Mouse (Mus musculus) brain, embryonic 14.5 days (tissue): ENCODE data around the gene Atxn7. TPM values are rescaled to one million over a fixed set of nuclear protein-coding genes. Genes with fewer than 3 reads are reported as not detected.

Experiments used
- DNase-seq: peaks from one replicate; pipeline ENCODE4 v3.0.0-alpha.2; 2011; ENCODE audit warnings: low read depth
- CTCF ChIP-seq: fragments of 200-500 bp; IDR thresholded peaks from 2 replicates; pipeline ENCODE4 v1.5.1; 2012; ENCODE audit warnings: inconsistent platforms, mild to moderate bottlenecking, moderate library complexity, borderline replicate concordance; ENCODE audit not compliant: insufficient read depth, insufficient read length; ENCODE audit errors: extremely low read depth
- POLR2A ChIP-seq: fragments of 200-500 bp; IDR thresholded peaks from 2 replicates; pipeline ENCODE4 v1.6.1; 2012; ENCODE audit warnings: mild to moderate bottlenecking, inconsistent platforms, borderline replicate concordance; ENCODE audit not compliant: poor library complexity, insufficient read depth, insufficient read length, severe bottlenecking; ENCODE audit errors: extremely low read depth
- polyA plus RNA-seq: library from polyadenylated mRNA; depleted of rRNA; stranded (reverse); fragments of >200 nt; gene quantifications from 2 replicates; pipeline ENCODE4 v1.2.3, GENCODE M21; 2012

The Atxn7 gene
- polyA plus RNA-seq, 1 experiment, result 19.5 TPM

DNA sequence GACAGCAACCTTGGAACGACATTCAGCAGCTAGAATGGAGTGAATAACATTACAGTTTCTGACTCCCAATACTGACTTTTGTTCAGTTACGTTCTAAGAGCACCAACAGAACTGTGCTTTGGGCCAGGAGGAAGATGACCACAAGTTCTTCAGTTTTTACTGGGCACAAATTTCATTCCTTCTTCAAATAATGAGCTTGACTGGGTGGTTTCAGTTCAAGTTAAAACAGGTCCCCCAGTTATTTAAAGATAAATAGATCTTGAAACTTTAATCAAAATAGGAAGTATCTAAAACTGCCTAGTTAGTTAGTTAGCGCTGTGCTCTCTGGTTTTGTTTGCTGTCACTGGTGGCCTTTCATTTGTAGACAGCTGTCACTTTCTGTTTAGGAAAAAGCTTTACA, 107.3 kb downstream of the Atxn7 start:
- no peak for DNase-seq
- TF ChIP-seq POLR2A, result no peak
- TF ChIP-seq CTCF, result no peak

- peak; percentile 93 for DNase-seq
- no peak for TF ChIP-seq POLR2A
- no peak for TF ChIP-seq CTCF
These were observed 109.5 kb downstream of the Atxn7 start for GRCm38 (mm10) chr14:14070541-14071315.

- peak; percentile 31 for DNase-seq
- TF ChIP-seq CTCF, result no peak
- no peak for TF ChIP-seq POLR2A
These were observed 110.2 kb downstream of the Atxn7 start for GRCm38 (mm10) chr14:14071456-14071855.

- no peak for TF ChIP-seq CTCF
- no peak for TF ChIP-seq POLR2A
- DNase-seq, result no peak
These were observed 119.5 kb downstream of the Atxn7 start for GRCm38 (mm10) chr14:14080604-14081194.

GRCm38 (mm10) chr14:14083811-14084210, 122.6 kb downstream of the Atxn7 start:
- no peak for TF ChIP-seq CTCF
- TF ChIP-seq POLR2A, result no peak
- DNase-seq, result no peak

- TF ChIP-seq CTCF (no peak), POLR2A (no peak)
- no peak for DNase-seq
These were observed 125.5 kb downstream of the Atxn7 start for GRCm38 (mm10) chr14:14086711-14087263.

GRCm38 (mm10) chr14:14087348-14087747, 126.1 kb downstream of the Atxn7 start:
- no peak for TF ChIP-seq CTCF
- no peak for TF ChIP-seq POLR2A
- no peak for DNase-seq

DNA sequence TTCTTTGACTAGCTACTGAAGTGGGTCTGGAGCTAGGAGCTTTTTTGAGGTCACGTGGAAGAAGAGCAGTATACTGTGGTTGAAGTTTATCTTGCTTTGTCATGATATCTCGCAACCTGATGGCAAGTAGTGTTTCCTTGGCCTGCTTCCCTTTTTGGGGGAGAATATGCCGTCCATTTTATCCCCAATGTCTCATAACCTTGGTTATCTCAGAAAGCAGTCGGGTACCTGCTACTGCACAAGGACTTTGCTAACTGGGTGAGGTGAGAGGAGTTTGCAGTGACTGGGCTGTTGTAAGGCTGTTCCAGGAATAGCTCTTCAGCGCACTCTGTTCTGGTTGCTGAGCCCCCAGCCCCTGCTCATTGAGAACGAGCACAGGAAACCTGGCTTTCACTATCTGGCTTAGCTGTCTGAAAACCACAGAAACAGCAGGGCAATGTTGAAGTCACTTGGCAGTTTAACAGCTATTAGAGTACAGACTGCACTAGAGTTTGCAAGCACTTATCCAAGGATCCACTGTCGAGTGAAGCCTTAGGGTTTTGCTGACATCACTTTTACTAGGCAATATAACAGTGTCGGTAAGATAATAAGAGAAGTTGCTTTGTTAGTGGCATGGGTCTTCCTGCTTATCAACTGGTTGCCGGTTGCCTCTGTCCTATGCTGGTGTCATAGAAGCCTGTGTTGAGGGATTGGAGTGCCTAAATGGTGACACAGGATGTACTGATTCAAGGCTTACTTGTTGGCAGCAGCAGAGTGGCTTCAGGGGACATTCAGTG, 127.0 kb downstream of the Atxn7 start:
- no peak for DNase-seq
- TF ChIP-seq CTCF (no peak), POLR2A (no peak)

DNA sequence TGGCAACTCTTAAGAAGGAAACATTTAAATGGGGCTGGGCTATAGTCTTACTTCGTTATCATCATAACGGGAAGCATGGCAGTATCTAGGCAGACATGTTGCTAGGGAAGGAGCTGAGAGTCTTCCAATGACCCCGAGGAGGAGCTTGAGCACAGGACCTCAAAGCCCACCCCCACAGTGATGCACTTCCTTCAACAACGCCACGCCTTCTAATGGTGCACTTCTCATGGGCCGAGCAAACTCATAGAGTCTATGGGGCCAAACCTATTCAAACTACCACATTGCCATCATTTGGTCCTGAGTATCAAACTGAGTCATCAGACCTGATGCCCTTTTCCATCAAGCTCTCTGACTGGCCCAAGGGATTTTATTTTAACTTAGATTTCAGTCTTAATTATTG, 129.3 kb downstream of the Atxn7 start:
- TF ChIP-seq CTCF, result no peak
- no peak for TF ChIP-seq POLR2A
- DNase-seq, result no peak

- TF ChIP-seq CTCF (peak; percentile 97), POLR2A (no peak)
- DNase-seq, result peak; percentile 94
These were observed 137.2 kb downstream of the Atxn7 start for GRCm38 (mm10) chr14:14098330-14098980.

DNA sequence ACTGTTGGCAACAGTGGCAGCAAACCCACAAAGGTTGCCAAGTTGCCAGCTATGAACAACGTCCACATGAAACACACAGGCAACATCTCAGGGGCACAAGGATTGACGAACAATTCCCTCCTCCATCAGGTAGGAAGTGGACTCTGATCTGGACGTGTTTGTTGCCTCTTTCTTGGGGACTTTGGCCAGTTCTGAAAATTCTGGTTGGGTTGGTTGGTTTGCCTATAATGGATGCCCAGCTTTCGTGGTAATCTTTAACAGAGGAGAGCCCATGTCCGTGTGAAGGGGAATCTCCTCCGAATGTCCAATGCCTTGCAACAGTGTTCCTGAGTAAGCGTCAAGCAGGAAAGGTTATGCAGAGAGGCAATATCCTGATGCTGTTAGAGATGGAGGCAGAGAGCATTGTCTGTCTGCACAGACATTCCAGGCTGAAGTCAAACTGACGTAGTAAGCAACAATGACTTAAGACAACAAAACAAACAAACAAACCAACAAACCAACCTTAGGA, 139.6 kb downstream of the Atxn7 start:
- TF ChIP-seq CTCF, result no peak
- TF ChIP-seq POLR2A, result no peak
- DNase-seq, result no peak

DNA sequence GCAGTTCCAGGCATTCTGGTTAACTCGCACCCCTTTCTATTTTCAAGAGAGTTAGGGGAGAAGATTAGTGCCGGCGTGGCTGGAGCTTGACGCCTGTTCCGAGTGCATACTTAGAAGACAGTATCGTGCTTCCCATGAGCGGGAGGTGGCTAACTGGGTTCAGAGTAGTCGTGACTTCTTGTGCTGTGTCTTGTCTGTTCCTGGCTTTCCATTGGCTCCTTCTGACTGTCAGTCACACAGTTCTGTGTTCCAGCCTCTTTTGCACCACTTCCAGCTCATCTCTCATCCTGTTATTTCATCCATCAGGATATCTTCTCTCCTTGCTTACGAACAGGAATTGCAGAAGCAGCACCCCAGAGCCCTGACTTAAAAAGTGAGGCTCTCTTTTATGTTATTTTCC, 140.1 kb downstream of the Atxn7 start:
- no peak for DNase-seq
- TF ChIP-seq CTCF, result no peak
- no peak for TF ChIP-seq POLR2A
